Mouse (Mus musculus) thymus, adult 2 months (tissue): Measurements from ENCODE around the gene Sept11.

Experiments used
- CTCF ChIP-seq: fragments of 200-500 bp; IDR thresholded peaks from 2 replicates; pipeline ENCODE4 v1.5.1; 2012; ENCODE audit warnings: mild to moderate bottlenecking, control low read depth, low read length, moderate library complexity, borderline replicate concordance; ENCODE audit not compliant: control insufficient read depth, poor library complexity, insufficient read depth; ENCODE audit errors: extremely low read depth
- POLR2A ChIP-seq: fragments of 200-500 bp; IDR thresholded peaks from 2 replicates; pipeline ENCODE4 v1.6.1; 2012; ENCODE audit warnings: mild to moderate bottlenecking, low read length, control low read depth, moderate library complexity; ENCODE audit not compliant: control insufficient read depth, poor library complexity, insufficient read depth; ENCODE audit errors: extremely low read depth

DNA sequence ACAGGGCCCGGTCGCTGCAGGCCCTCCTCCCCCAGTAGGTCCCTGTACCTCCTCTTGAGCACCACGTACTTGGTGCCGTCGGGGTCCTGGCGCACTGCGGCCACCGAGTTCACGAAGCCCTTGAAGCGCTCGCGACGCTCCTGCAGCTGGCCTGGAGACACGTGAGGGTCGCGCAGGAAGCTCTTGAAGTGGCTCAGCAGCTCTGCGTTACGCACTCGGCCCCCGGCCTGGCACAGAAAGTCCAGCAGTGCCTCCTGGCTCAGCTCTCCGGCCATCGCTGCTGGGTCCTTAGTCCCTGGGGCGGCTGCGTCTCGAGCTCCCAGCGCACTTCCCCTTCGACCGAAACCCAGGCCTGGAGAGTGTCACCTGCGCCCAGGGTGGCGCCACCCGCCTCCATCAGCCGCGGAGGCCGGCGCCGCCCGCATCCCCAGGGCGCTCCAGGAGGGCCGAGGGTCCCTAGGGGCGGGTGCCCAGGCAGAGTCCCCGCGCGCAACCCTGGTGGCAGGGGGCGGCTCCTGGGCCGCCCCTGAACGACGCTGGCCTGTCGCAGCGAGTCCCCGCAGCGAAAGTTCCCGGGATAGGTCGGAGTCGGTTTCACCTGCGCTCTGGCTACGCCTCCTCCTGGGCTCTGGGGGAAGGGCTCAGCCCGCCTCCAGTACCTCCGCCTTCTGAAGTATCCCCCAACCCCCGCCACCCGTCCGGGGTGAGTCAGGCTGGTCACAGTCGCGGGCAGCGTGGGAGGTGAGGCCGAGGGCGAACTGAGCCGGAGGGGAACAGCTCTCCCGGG, 48.5 kb upstream of the Sept11 start, which contains the start of gene Sowahb:
- TF ChIP-seq CTCF = no peak
- TF ChIP-seq POLR2A = no peak
